Mouse (Mus musculus) CH12.LX (cell line): ENCODE results near the gene Apex1. TPM values are rescaled to one million over a fixed set of nuclear protein-coding genes. Genes with fewer than 3 reads are reported as not detected.

Source experiments
- DNase-seq: peaks from one replicate; pipeline ENCODE4 v3.0.0-alpha.2; 2013; ENCODE audit errors: extremely low read depth
- H3K27ac ChIP-seq: 2 replicates; pipeline ENCODE4 v1.5.1; 2012; ENCODE audit warnings: low read depth, mild to moderate bottlenecking, control low read depth, moderate library complexity; ENCODE audit not compliant: insufficient read depth
- H3K27me3 ChIP-seq: replicated peaks from 2 replicates; pipeline ENCODE3; 2012; ENCODE audit warnings: inconsistent platforms
- H3K36me3 ChIP-seq, 2 experiments: replicated peaks in 1 of 2; 2 replicates each; pipeline versions ENCODE3 to v1.6.1; 2012; ENCODE audit warnings: inconsistent platforms in 1 of 2, low read length in 1 of 2, mild to moderate bottlenecking in 1 of 2, mixed read lengths in 1 of 2, moderate library complexity in 1 of 2; ENCODE audit not compliant: control insufficient read depth in 1 of 2, insufficient read depth in 1 of 2
- H3K4me1 ChIP-seq, 2 experiments: 2 replicates each; pipeline ENCODE4 v1.6.1; 2012; ENCODE audit warnings: inconsistent platforms in 1 of 2, moderate library complexity in 1 of 2; ENCODE audit not compliant: insufficient read depth in 2 of 2, control insufficient read depth in 1 of 2
- H3K4me2 ChIP-seq: 2 replicates; pipeline ENCODE4 v1.6.1; 2012; ENCODE audit warnings: low read depth, mild to moderate bottlenecking, control low read depth; ENCODE audit not compliant: poor library complexity, insufficient read depth, severe bottlenecking
- H3K4me3 ChIP-seq, 3 experiments: fragments of 150-350 bp in 1 of 3; sonication (generic) in 1 of 3; replicated peaks in 1 of 3; 2 replicates each; pipeline versions ENCODE3 to v1.5.1; 2011 to 2012; ENCODE audit warnings: low read depth in 2 of 3, low read length in 2 of 3, mild to moderate bottlenecking in 2 of 3, moderate library complexity in 2 of 3, control low read depth in 1 of 3, improper control_type of control experiment in 1 of 3, inconsistent platforms in 1 of 3, mixed read lengths in 1 of 3; ENCODE audit not compliant: poor library complexity in 1 of 3
- H3K79me2 ChIP-seq: replicated peaks from 2 replicates; pipeline ENCODE4 v1.6.1; 2012; ENCODE audit warnings: mild to moderate bottlenecking, moderate library complexity; ENCODE audit not compliant: control insufficient read depth, poor library complexity, insufficient read depth, severe bottlenecking; ENCODE audit errors: extremely low read depth
- H3K9ac ChIP-seq: 2 replicates; pipeline ENCODE4 v1.6.1; 2012; ENCODE audit warnings: low read depth, mild to moderate bottlenecking, control low read depth, moderate library complexity; ENCODE audit not compliant: insufficient read depth
- H3K9me3 ChIP-seq: replicated peaks from 2 replicates; pipeline ENCODE3; 2012; ENCODE audit warnings: low read length, inconsistent platforms, mixed read lengths
- CHD2 ChIP-seq: IDR thresholded peaks from 2 replicates; pipeline ENCODE4 v1.6.1; 2011; ENCODE audit warnings: low read length, improper control_type of control experiment
- E2F4 ChIP-seq: IDR thresholded peaks from 2 replicates; pipeline ENCODE4 v1.6.1; 2011; ENCODE audit warnings: low read depth, low read length, improper control_type of control experiment; ENCODE audit not compliant: insufficient replicate concordance
- ELF1 ChIP-seq: IDR thresholded peaks from 2 replicates; pipeline ENCODE4 v1.6.1; 2014; ENCODE audit warnings: low read depth, mild to moderate bottlenecking, inconsistent platforms, low read length, improper control_type of control experiment
- EP300 ChIP-seq: IDR thresholded peaks from 2 replicates; pipeline ENCODE4 v1.6.1; 2011; ENCODE audit warnings: low read length, improper control_type of control experiment
- ETS1 ChIP-seq: conservative IDR thresholded peaks from 2 replicates; pipeline ENCODE4 v1.6.1; 2012; ENCODE audit warnings: low read depth, mild to moderate bottlenecking, inconsistent platforms, low read length, improper control_type of control experiment, moderate library complexity
- GABPA ChIP-seq: IDR thresholded peaks from 2 replicates; pipeline ENCODE4 v1.6.1; 2012; ENCODE audit warnings: low read depth, low read length, improper control_type of control experiment, inconsistent platforms; ENCODE audit not compliant: insufficient replicate concordance
- HCFC1 ChIP-seq: IDR thresholded peaks from 2 replicates; pipeline ENCODE4 v1.6.1; 2012; ENCODE audit warnings: low read depth, mild to moderate bottlenecking, inconsistent platforms, low read length, improper control_type of control experiment
- IRF4 ChIP-seq: IDR thresholded peaks from 2 replicates; pipeline ENCODE4 v1.6.1; 2014; ENCODE audit warnings: low read depth, mild to moderate bottlenecking, inconsistent platforms, low read length, improper control_type of control experiment
- JUN ChIP-seq: IDR thresholded peaks from 2 replicates; pipeline ENCODE4 v1.6.1; 2011; ENCODE audit warnings: low read depth, mild to moderate bottlenecking, low read length, improper control_type of control experiment, moderate library complexity; ENCODE audit not compliant: insufficient read depth
- MAX ChIP-seq: IDR thresholded peaks from 2 replicates; pipeline ENCODE4 v1.6.1; 2011; ENCODE audit warnings: low read length, improper control_type of control experiment
- MAZ ChIP-seq: IDR thresholded peaks from 2 replicates; pipeline ENCODE4 v1.6.1; 2012; ENCODE audit warnings: low read depth, mild to moderate bottlenecking, inconsistent platforms, low read length, improper control_type of control experiment, moderate library complexity
- MEF2A ChIP-seq: IDR thresholded peaks from 2 replicates; pipeline ENCODE4 v1.6.1; 2014; ENCODE audit warnings: low read depth, mild to moderate bottlenecking, inconsistent platforms, low read length, improper control_type of control experiment, borderline replicate concordance
- MYC ChIP-seq: IDR thresholded peaks from 2 replicates; pipeline ENCODE4 v1.6.1; 2011; ENCODE audit warnings: low read depth, mild to moderate bottlenecking, improper control_type of control experiment, low read length
- RAD21 ChIP-seq: IDR thresholded peaks from 2 replicates; pipeline ENCODE4 v1.6.1; 2011; ENCODE audit warnings: low read depth, mild to moderate bottlenecking, low read length, improper control_type of control experiment, moderate library complexity
- SIN3A ChIP-seq: IDR thresholded peaks from 2 replicates; pipeline ENCODE4 v1.6.1; 2012; ENCODE audit warnings: low read length, improper control_type of control experiment, inconsistent platforms
- SMC3 ChIP-seq: IDR thresholded peaks from 2 replicates; pipeline ENCODE4 v1.6.1; 2011; ENCODE audit warnings: low read depth, low read length, improper control_type of control experiment
- TCF12 ChIP-seq: IDR thresholded peaks from 2 replicates; pipeline ENCODE4 v1.6.1; 2014; ENCODE audit warnings: low read depth, mild to moderate bottlenecking, inconsistent platforms, low read length, improper control_type of control experiment
- UBTF ChIP-seq: IDR thresholded peaks from 2 replicates; pipeline ENCODE4 v1.6.1; 2012; ENCODE audit warnings: low read depth, mild to moderate bottlenecking, inconsistent platforms, low read length, improper control_type of control experiment, moderate library complexity
- USF2 ChIP-seq: conservative IDR thresholded peaks from 2 replicates; pipeline ENCODE4 v1.6.1; 2011; ENCODE audit warnings: low read depth, low read length, improper control_type of control experiment
- dilution Hi-C: fragments of 300-500 bp; cut with MboI; formaldehyde crosslinking; loops from 2 replicates; pipeline ENCODE4 v1.14.3; 2020; ENCODE audit warnings: low sequenced_read_pairs; ENCODE audit not compliant: extremely low pct_unique_long_range_greater_than_20kb, extremely low pct_ligation_motif_present
- in situ Hi-C: fragments of 300-500 bp; cut with MboI; formaldehyde crosslinking; loops from 3 replicates; pipeline ENCODE4 v1.14.3; 2019; ENCODE audit warnings: low sequenced_read_pairs, low pct_ligation_motif_present, low pct_unique_long_range_greater_than_20kb, mixed read lengths
- polyA plus RNA-seq: library from polyadenylated mRNA; unstranded; fragments of >175 nt; gene quantifications from 2 replicates; pipeline ENCODE4 v1.2.1, GENCODE M21; 2012; ENCODE audit warnings: low read depth; ENCODE audit not compliant: insufficient read length
- total RNA-seq, 2 experiments: library from RNA; depleted of rRNA; stranded (reverse); fragments of 300-350 nt in 1 of 2; fragments of >200 nt in 1 of 2; gene quantifications; 2 replicates each; pipeline ENCODE4 v1.2.3; 2012 to 2014

Apex1 gene
- total and polyA plus RNA-seq, 3 experiments, result 178 to 427 (median 353) TPM

- H3K79me2 ChIP-seq, result no peaks in the 10 kb centered on the region
- H3K27ac ChIP-seq, result no peak overlapping the region
- no peaks in the 10 kb centered on the region for H3K9me3 ChIP-seq
- TF ChIP-seq TCF12 (no peak), IRF4 (no peak), GABPA (no peak), UBTF (no peak), SIN3A (no peak)
- no peak for DNase-seq
- no peak overlapping the region for H3K4me2 ChIP-seq
- H3K36me3 ChIP-seq, result no peaks in the 10 kb centered on the region
- in situ Hi-C loops (no loop called here), dilution Hi-C loops (no loop called here)
- H3K4me1 ChIP-seq, result peaks cover 0 to 6% of the 10 kb centered on the region in 2 experiments; a peak in 2 of 4 replicates
- H3K9ac ChIP-seq, result no peak overlapping the region
- no peak overlapping the region for H3K4me3 ChIP-seq
- no peaks in the 10 kb centered on the region for H3K27me3 ChIP-seq
These were observed 32.0 kb upstream of the Apex1 start for GRCm38 (mm10) chr14:50892541-50893459.

- H3K9me3 ChIP-seq, result peaks cover 4% of the 10 kb centered on the region
- H3K27me3 ChIP-seq, result no peaks in the 10 kb centered on the region
- no peak for TF ChIP-seq HCFC1
- no peak for TF ChIP-seq MAX
- no peak for TF ChIP-seq JUN
- no peak for TF ChIP-seq E2F4
- no peak for TF ChIP-seq UBTF
- TF ChIP-seq RAD21, result no peak
- no peak for TF ChIP-seq MAZ
- no peak for TF ChIP-seq MEF2A
- no peak for TF ChIP-seq ETS1
- TF ChIP-seq SMC3, result no peak
- no peak for TF ChIP-seq CHD2
- no peak for TF ChIP-seq MYC
- TF ChIP-seq EP300, result no peak
- TF ChIP-seq ELF1, result no peak
- TF ChIP-seq USF2, result no peak
- dilution Hi-C loops (no loop called here), in situ Hi-C loops (no loop called here)
- H3K4me3 ChIP-seq, result no peak overlapping the region
- no peak overlapping the region for H3K9ac ChIP-seq
- peaks cover 0 to 6% of the 10 kb centered on the region in 2 experiments; a peak in 2 of 4 replicates for H3K4me1 ChIP-seq
- no peak for DNase-seq
- no peak overlapping the region for H3K4me2 ChIP-seq
- no peaks in the 10 kb centered on the region for H3K36me3 ChIP-seq
- no peaks in the 10 kb centered on the region for H3K79me2 ChIP-seq
- no peak overlapping the region for H3K27ac ChIP-seq
These were observed 29.4 kb upstream of the Apex1 start for GRCm38 (mm10) chr14:50895407-50895806.
